Mouse (Mus musculus) 416B (cell line): ENCODE data around the gene Tnfrsf17.
"Not testable (repeated sequence)": the region's sequence is repeated elsewhere in the genome, so short reads cannot be mapped to it uniquely, and the experiment has no call there.

Experiments used
- DNase-seq: peaks from one replicate; pipeline ENCODE4 v3.0.0; 2011; ENCODE audit warnings: low read depth

The Tnfrsf17 gene

DNA sequence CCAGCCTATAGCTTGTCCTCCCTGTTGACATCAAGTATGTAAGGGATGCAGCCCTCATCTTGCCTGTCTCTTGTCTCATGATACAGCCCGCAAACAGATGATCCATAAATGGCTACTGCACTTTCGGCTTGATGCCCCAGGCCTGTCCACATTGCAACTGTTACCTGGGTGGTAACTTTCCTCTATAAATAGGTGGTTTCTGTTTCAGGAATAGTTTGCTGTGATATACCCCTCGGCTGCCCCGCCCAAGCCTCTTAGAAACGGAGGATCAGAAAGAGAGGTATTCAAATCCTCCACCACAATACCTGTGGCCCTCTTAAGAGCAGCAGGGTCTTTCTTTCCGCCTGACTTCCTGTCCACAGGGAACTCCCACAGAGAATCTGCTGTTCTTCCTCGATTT is at the start of gene Tnfrsf17:
Tnfrsf17 (plus strand) TSS at position 301 of the 400 bp plus-strand sequence.
- no peak for DNase-seq

DNA sequence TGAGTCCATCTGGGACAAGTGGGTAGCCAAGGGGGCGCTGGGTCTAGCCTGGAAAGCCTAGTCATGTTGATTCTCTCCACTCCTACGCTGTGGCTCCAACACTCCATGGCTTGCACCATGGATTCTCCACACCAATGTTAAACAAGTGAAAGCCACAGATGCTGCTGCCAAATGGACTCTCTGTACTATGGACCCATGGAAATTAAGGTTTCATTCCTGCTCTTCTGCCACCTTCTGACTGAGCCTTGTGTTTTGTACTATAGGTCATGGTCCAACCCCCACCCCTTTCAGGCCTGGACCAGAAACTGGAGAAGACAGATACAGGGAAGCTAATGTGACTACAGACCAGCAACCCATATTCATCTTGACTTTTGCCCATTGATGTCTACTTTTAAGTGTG is 47.1 kb upstream of the Tnfrsf17 start:
- DNase-seq = no peak

DNA sequence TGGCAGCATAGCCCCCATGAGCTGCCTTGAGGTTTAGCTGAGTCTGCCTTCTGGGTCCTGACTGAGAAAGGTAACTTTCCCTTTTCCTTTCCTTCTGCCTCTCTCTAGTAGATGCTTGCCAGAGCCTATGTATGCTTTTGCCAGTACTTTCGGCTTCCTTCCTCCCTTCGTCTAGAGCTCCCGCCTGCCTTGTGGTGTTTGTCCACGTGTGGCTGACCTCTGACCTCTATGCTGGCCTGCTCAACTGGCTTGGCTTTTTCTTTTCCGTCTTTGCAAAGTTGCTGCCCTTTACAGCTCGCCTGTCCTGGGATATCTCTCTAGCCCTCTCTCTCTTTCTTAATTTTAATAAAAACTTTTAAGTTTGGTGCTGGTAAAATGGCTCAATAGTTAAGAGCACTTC is 43.8 kb upstream of the Tnfrsf17 start:
- peak; percentile 44 for DNase-seq

- DNase-seq = peak; percentile 88
Measured at GRCm38 (mm10) chr16:11270642-11271041, 43.0 kb upstream of the Tnfrsf17 start.

DNA sequence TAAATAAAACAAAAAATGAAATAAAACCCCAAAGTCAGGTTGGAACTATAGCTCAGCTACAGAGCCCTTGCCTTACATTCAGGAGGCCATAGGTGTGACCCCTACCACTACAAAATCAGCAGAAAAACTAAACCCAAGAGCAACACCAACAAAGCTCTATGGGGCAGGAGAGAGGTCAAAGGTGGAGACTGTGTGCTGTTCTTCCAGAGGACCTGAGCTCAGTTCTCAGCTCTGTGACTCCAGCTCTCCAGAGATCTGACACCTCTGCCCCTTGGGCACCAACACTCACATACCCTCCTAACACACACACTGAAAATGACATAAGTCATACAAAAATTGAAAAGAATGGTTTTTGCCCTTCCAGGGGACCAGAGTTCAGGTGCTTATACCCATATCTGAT is 42.5 kb upstream of the Tnfrsf17 start:
- no peak for DNase-seq

- DNase-seq = no peak
Measured at GRCm38 (mm10) chr16:11276888-11277287, 36.7 kb upstream of the Tnfrsf17 start.

DNA sequence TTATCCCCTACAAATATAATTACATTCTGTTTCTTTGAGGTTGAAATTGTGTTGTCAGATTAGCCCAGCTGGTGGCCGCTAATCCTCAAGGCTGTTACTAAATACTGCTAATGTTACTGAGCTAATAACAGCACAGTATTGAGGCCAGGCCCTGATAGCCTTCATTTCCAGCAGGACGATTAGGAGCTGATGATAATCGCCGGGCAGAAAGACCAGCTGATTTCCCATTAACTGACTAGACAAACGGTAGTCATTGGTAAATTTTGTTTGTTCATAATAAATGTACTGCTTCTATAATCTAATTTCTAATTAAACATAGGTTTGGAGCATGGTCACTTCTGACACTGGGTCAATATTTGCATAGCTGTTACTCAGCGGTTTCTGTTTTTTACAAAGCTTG is 34.8 kb upstream of the Tnfrsf17 start:
- no peak for DNase-seq

DNA sequence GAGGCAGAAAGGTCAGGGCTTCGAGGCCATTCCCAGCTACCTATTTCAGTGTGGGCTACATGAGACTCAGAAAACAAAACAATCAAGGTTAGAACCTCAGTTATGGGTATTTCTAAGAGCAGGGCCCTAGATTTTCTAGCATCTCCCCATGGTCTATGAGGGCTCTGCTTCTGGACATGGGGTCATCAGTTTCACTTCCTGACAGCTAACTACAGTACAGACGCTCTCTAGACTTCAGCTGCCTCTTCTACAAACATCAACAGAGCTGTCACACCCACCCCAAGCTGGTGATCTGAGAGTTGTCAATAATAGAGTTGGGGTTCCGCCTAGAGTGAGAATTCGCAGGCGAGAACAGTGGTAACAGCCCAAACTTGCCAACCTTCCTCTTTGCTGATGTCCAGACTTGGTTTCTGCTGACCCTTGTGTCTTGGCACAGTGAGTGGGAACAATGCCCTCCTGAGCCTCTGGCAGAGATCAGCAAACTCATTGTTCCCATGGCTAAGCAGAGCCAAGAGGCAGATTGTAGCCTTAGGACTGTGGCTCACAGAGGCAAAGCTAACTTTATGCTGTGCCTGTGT is 30.9 kb upstream of the Tnfrsf17 start:
- DNase-seq = no peak

- DNase-seq = peak; percentile 73
Measured at GRCm38 (mm10) chr16:11284881-11285280, 28.7 kb upstream of the Tnfrsf17 start.

DNA sequence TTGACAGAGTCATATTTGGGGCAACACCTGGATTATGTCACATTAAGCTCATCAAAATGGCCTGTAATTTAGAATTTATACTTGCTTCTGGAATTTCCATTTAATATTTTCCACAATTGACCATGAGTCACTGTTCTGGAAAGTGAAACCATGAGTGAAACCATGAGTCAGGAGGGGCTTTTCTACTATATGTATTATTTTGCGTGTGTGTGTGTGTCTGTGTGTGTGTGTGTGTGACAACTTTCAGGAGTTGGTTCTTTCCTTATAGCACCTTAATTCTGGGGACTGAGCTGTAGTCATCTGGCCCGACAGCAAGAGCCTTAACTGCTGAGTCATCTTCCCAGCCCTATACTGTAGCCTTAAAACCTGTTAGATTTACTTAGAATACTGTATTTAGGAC is 27.7 kb upstream of the Tnfrsf17 start:
- DNase-seq = peak; percentile 50

- DNase-seq = not testable (repeated sequence)
Measured at GRCm38 (mm10) chr16:11288873-11289272, 24.7 kb upstream of the Tnfrsf17 start.

- DNase-seq = not testable (repeated sequence)
Measured at GRCm38 (mm10) chr16:11295583-11295982, 18.0 kb upstream of the Tnfrsf17 start.

GRCm38 (mm10) chr16:11297700-11298099 is 15.9 kb upstream of the Tnfrsf17 start:
- DNase-seq = peak; percentile 81

DNA sequence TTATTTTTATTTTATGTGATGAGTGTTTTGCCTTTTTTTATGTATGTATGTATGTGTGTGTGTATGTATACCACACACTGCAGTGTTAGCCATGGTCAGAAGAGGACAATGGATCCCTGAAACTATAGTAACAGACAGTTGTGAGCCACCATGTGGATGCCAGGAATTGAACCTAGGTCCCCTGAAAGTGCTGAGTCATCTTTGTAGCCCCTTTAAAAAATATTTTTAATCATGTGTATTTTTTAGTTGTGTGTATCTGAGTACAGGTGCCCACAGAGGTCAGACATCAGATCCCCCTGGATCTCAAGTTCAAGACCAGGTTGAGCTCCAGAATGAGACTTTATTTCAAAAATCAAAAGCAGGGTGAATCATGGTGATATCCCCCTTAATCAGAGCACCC is 9.9 kb upstream of the Tnfrsf17 start:
- DNase-seq = no peak

DNA sequence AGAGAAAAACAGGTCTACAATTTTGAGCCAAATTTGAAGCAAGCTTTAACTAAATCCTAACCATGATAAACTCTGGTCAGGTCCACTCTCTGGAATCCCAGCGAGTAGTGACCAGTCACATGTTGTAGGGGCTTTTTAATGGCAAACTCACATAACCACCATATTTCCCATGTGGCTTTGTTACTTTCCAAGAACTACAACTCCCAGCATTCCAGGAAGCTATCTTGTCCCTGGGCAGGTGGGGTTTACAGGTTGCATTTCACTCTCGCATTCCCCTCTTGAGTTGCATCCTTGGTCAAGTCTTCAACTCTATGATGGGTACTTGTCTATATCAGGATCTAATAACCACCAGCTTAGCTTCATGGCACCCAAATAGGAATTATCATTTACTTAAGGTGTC is 8.1 kb upstream of the Tnfrsf17 start:
- no peak for DNase-seq

DNA sequence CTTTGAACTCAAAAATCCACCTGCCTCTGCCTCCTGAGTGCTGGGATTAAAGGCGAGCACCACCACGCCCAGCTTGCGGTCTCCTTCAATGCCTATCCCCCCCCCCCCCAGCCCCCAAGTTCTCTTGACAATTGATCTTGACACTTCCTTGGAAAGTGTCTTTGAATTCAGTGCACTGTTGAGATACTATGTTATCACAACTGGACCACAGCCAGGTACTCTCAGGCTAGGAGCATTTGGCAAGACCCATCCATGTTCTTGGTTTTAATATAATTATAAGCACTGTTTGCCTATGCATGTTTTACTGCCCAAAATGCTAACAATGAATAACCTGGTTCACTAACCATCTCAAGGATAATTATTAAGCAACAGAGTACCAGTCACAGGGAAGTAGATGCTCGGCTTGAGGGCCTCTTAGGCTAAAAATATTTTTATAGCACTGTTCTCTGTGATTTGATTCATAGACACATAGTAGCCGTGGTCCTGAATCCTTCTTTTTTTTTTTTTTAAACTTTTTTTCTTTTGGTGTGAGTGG is 2.2 kb downstream of the Tnfrsf17 start:
- DNase-seq = no peak

DNA sequence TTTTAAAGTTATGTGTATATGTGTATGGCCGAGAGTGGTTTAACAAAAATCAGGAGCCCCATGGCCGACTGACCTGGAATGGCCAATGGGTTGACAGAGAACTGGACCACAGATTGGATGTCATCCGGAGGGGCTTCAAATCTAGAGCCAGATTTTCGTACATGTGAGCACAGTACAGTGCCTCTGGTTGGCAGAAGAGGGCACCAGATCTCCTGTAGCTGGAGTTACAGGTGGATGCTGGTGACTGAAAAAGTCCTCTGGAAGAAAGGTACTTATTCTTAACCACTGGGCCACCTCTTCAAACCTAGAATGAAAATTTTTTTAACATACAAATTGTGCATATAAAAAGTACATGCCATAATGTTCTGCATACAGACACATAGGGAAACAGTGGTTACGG is 3.1 kb downstream of the Tnfrsf17 start:
- DNase-seq = peak; percentile 12

DNA sequence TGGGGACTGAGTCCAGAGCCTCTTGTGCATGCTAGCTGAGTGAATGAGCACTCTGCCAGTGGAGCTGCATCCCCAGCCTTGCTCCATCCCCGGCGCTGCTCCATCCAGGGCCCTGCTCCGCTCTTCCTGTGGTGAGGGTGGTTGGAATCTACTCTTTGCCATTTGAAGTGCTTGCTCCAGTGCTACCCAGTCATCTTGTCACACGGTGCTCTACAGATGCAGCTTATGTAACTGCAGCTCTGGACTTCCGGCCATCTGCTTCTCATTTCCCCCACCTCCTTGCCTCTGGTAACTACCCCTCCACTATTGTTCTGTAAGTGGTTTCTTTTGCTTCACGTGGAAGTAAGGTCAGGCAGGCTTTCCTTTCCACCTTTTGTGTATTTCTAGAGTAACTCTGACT is 3.7 kb downstream of the Tnfrsf17 start:
- peak; percentile 85 for DNase-seq

GRCm38 (mm10) chr16:11322409-11323323 is 9.1 kb downstream of the Tnfrsf17 start, which contains the start of gene Snx29:
Gene Snx29 (plus strand): TSS chr16:11322908.
- peak; percentile 87 for DNase-seq

DNA sequence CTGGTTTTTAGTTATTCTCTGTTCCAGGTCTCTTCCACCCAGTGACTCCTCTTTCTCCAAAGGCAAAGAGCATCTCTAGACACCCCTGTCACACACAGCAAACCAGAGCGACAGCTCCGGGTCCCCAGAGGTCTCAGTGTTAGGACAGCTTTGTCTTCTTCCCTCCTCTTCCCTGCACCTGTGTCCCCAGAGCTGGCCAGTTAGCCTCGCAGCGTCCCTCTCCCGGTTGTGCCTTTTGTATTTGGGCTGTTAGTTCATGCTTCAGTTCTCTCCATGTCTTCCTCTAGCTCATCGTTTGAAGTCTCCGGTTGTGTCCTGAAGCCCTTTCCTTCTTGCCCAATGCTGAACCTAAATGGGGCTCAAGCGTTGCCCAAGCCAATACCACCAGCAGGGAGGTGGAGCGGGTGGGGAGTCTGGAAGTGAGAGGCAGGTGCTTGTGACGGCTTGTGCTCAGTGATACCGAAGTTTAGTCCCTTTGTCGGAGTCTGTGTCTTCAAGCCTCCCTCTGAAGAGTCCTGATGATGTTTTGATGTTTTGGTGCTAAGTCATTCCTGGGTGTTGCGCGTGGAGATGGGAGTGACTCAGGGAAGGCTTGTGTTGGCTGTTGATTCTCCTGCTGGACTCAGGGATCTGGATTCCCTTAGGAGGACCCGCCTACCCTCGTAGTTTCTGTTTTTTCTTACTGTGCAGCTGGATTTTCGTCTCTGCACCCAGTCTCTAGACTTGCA is 9.9 kb downstream of the Tnfrsf17 start:
- DNase-seq = peak; percentile 40

DNA sequence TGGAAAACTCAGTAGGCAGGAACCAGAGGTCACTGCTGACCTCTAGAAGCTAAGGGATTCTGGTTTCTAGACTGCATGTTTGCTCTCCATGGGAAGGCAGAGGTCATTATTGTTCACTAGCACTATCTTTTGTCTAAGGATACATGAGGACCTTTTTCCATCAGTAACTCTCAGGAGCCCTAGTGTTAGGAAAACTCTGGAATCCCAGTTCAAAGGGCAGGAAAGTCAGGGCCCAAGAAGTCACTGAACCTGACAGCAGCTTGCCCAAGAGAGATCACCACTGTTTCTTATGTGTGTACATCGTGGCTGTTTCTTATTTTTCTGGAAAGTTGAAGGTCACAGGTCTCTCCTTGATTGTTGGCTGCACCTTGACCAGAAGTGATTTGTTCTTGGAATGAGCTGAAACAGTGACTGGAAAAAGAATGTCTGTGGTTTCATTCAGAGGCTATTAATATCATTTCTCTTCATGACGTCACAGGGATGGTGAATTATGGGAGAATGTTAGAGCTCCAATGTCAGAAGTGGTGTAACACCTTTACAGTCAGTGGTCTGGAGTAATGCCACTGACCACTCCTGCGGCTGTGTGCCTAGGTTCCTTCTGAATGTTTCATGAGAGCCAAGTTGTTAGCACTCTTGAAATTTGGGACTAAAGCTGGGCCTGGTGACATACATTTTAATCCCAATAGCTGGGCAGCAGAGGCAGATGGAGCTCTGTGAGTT is 16.6 kb downstream of the Tnfrsf17 start:
- peak; percentile 20 for DNase-seq

DNA sequence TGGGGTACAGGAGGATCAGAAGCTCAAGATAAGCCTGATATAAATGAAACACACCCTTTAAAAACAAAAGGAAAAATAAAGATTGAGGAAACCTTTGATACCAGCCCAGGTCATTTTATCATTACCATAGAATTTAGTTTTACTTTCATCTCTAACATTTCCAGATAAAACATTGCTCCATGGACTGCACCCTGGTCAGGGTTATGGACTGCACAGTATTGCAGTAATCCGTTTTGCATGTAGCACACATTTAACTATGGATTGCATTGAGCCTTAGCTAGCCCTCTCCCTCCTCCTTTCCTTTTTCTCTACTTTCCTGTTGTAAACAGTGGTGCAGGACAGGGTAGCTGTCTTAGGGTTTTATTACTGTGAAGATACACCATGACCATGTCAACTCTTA is 17.4 kb downstream of the Tnfrsf17 start:
- DNase-seq = no peak
